Mouse (Mus musculus): ENCODE data around the gene Stfa2l1. TPM values are rescaled to one million over a fixed set of nuclear protein-coding genes. Genes with fewer than 3 reads are reported as not detected.
"Not testable (repeated sequence)": the region's sequence is repeated elsewhere in the genome, so short reads cannot be mapped to it uniquely, and the experiment has no call there.

Stfa2l1 gene
- polyA plus RNA-seq, 1 experiment from 2014 or later = 0.51 TPM

DNA sequence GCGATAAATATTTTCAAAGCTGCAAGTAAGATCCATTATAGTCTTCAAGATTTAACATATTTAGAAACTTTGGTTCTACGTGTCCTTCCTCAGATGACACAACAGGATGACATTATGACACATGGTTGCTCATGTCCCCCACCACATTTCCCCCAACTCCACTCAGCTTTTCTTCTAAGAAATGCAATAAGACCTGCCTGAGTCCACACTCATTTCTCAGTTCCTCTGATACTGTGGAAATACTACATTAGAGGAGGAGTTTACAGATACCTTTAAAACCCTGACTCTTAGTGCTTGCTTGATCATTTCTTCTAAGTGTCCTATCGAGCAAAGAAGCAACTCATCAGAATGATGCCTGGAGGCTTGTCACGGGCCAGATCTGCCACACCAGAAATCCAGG lies 27.3 kb downstream of the Stfa2l1 start, which contains the start of gene Gm5483:
TSS of gene Gm5483 (plus strand) at position 301 of the 400 bp plus-strand sequence.
- not testable (repeated sequence) for H3K4me1 ChIP-seq (ENCODE audit: control insufficient read depth, insufficient read depth, low read length); H3K4me2 ChIP-seq (ENCODE audit: low read length)
- 91% methylated on average over 4 of the region's 4 CpGs for WGBS

GRCm38 (mm10) chr16:36199226-36199625 lies 42.6 kb downstream of the Stfa2l1 start:
- Histone ChIP-seq H3K4me1 (ENCODE audit: control insufficient read depth, insufficient read depth, low read length) (no peaks in the 10 kb centered on the region), H3K27ac (ENCODE audit: low read length) (no peak overlapping the region), H3K9ac (ENCODE audit: low read depth, low read length) (no peak overlapping the region), H3K36me3 (ENCODE audit: control insufficient read depth, insufficient read depth, low read length) (no peaks in the 10 kb centered on the region), H3K27me3 (ENCODE audit: control insufficient read depth, insufficient read depth, low read depth, low read length) (no peaks in the 10 kb centered on the region), H3K9me3 (replicated peaks; ENCODE audit: control insufficient read depth, low read length, poor library complexity, severe bottlenecking) (no peaks in the 10 kb centered on the region), H3K4me3 (ENCODE audit: low read depth, low read length) (no peak overlapping the region), H3K4me2 (ENCODE audit: low read length) (peak overlapping the region; percentile 34; the same call in 1 of the 2 replicates)
- ATAC-seq = no peak
- 31% methylated on average over 19 of the region's 19 CpGs for WGBS

More for the DNA sequence above, 27.3 kb downstream of the Stfa2l1 start, which contains the start of gene Gm5483:
- H3K27ac ChIP-seq (ENCODE audit: low read length); H3K27me3 ChIP-seq (ENCODE audit: control insufficient read depth, insufficient read depth, low read depth, low read length); ATAC-seq; H3K36me3 ChIP-seq (ENCODE audit: control insufficient read depth, insufficient read depth, low read length); H3K4me3 ChIP-seq (ENCODE audit: low read depth, low read length); H3K9me3 ChIP-seq (replicated peaks; ENCODE audit: control insufficient read depth, low read length, poor library complexity, severe bottlenecking); H3K9ac ChIP-seq (ENCODE audit: low read depth, low read length): not testable (repeated sequence)

DNA sequence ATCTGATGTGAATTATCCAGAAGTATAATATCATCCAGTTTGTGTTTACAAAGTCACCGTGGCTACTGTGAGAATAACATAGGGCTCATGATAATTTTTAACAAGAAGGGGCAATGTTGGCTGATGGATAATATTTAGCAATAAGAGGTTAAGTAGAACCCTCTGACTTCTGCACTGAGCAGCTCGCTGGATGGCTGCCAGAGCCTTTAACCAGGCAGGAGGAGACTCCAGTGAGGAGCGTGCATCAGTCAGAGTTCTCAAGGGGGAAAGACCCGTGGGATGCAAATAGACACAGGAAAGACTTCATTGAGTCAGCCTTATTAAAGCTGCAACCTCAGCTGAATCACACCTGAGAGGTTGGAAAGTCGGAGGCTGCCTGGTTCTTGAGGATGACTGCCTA lies 47.2 kb downstream of the Stfa2l1 start:
- H3K4me3 ChIP-seq (ENCODE audit: low read depth, low read length) = no peak overlapping the region

DNA sequence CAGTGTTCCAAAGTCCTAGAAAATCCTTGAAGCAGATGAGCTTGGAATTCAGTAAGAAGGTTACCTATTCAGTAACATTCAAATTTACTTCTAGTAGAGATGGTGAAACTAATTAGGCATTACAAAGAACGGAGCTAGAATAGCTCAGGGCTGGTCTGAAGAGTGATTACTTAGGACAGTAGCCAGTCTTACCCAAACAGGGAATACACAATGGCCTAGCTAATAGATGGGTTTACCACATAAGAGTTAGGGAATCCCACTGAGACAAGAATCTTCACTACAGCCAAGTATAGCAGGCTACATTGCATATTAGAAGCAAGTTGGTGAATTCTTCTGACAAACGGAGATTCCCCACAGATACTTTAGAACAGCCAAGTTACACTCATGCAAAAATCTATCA lies 49.1 kb downstream of the Stfa2l1 start:
- H3K9ac ChIP-seq (ENCODE audit: low read depth, low read length); H3K27me3 ChIP-seq (ENCODE audit: control insufficient read depth, insufficient read depth, low read depth, low read length); H3K27ac ChIP-seq (ENCODE audit: low read length); H3K4me2 ChIP-seq (ENCODE audit: low read length); H3K4me3 ChIP-seq (ENCODE audit: low read depth, low read length); H3K4me1 ChIP-seq (ENCODE audit: control insufficient read depth, insufficient read depth, low read length); H3K9me3 ChIP-seq (replicated peaks; ENCODE audit: control insufficient read depth, low read length, poor library complexity, severe bottlenecking); H3K36me3 ChIP-seq (ENCODE audit: control insufficient read depth, insufficient read depth, low read length); ATAC-seq: not testable (repeated sequence)
- 52% methylated on average over 2 of the region's 2 CpGs for WGBS

More for the DNA sequence above, 47.2 kb downstream of the Stfa2l1 start:
- no peak for ATAC-seq
- H3K4me1 ChIP-seq (ENCODE audit: control insufficient read depth, insufficient read depth, low read length) = no peaks in the 10 kb centered on the region
- no peak overlapping the region for H3K4me2 ChIP-seq (ENCODE audit: low read length)
- H3K27ac ChIP-seq (ENCODE audit: low read length) = no peak overlapping the region
- H3K36me3 ChIP-seq (ENCODE audit: control insufficient read depth, insufficient read depth, low read length) = no peaks in the 10 kb centered on the region
- no peaks in the 10 kb centered on the region for H3K27me3 ChIP-seq (ENCODE audit: control insufficient read depth, insufficient read depth, low read depth, low read length)
- H3K9me3 ChIP-seq (replicated peaks; ENCODE audit: control insufficient read depth, low read length, poor library complexity, severe bottlenecking) = no peaks in the 10 kb centered on the region
- no peak overlapping the region for H3K9ac ChIP-seq (ENCODE audit: low read depth, low read length)
- WGBS = 86% methylated on average over 5 of the region's 5 CpGs

DNA sequence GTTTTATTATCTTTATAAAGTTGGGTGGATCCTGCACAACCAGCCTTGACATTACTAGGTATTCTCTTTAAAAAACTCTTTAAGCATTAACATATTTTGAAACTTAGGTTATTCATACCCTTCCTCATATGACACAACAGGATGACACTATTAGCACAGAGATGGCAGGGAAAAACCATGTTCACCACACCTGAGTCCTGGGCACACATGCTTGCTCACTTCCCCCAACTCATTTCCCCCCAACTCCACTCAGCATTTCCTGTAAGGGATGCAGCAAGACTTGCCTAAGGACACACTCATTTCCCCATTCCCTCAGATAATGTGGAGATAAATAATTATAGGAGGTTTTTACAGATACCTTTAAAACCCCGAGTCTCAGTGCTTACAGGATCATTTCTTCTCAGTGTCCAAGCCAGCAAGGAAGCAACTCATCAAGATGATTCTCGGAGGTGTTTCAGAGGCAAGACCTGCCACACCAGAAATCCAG lies 53.4 kb downstream of the Stfa2l1 start, which contains the start of gene Gm5416:
TSS of gene Gm5416 (plus strand) at position 437 of the 487 bp plus-strand sequence.
- H3K4me1 ChIP-seq (ENCODE audit: control insufficient read depth, insufficient read depth, low read length) = no peaks in the 10 kb centered on the region
- no peaks in the 10 kb centered on the region for H3K36me3 ChIP-seq (ENCODE audit: control insufficient read depth, insufficient read depth, low read length)
- no peak for ATAC-seq
- 86% methylated on average over 2 of the region's 2 CpGs for WGBS
- no peak within 1 kb of the TSS for H3K4me2 ChIP-seq (ENCODE audit: low read length)
- no peak within 1 kb of the TSS for H3K4me3 ChIP-seq (ENCODE audit: low read depth, low read length)
- H3K27me3 ChIP-seq (ENCODE audit: control insufficient read depth, insufficient read depth, low read depth, low read length) = no peaks in the 10 kb centered on the region
- H3K9me3 ChIP-seq (replicated peaks; ENCODE audit: control insufficient read depth, low read length, poor library complexity, severe bottlenecking) = no peaks in the 10 kb centered on the region
- H3K27ac ChIP-seq (ENCODE audit: low read length) = no peak within 1 kb of the TSS
- no peak within 1 kb of the TSS for H3K9ac ChIP-seq (ENCODE audit: low read depth, low read length)

Other genes with a start within 250 kb of the Stfa2l1 start
- 1.8 TPM in 2 replicates for gene Parp9, start 218.3 kb upstream of the Stfa2l1 start, polyA plus RNA-seq (2015; fragmentation: Nextera tagmentation; extraction: Ambion mirVana)
- gene Dtx3l, start 217.7 kb upstream of the Stfa2l1 start, polyA plus RNA-seq (2015; fragmentation: Nextera tagmentation; extraction: Ambion mirVana) = 1.3 and 1.4 TPM in 2 replicates
- gene Kpna1, start 178.1 kb upstream of the Stfa2l1 start, polyA plus RNA-seq (2015; fragmentation: Nextera tagmentation; extraction: Ambion mirVana) = 85.1 and 91.0 TPM in 2 replicates
- gene Wdr5b, start 115.6 kb upstream of the Stfa2l1 start, polyA plus RNA-seq (2015; fragmentation: Nextera tagmentation; extraction: Ambion mirVana) = 13.0 and 14.7 TPM in 2 replicates
- 131 and 137 TPM in 2 replicates for gene Fam162a, start 85.2 kb upstream of the Stfa2l1 start, polyA plus RNA-seq (2015; fragmentation: Nextera tagmentation; extraction: Ambion mirVana)
- gene Ccdc58, start 85.1 kb upstream of the Stfa2l1 start, polyA plus RNA-seq (2015; fragmentation: Nextera tagmentation; extraction: Ambion mirVana) = 24.7 and 27.7 TPM in 2 replicates
- gene Csta1, start 25.6 kb upstream of the Stfa2l1 start, polyA plus RNA-seq (2015; fragmentation: Nextera tagmentation; extraction: Ambion mirVana) = not detected in 2 replicates
- 0.67 TPM in 1 of 2 replicates, not detected in the other for gene Gm5483, start 27.4 kb downstream of the Stfa2l1 start, polyA plus RNA-seq (2015; fragmentation: Nextera tagmentation; extraction: Ambion mirVana)
- gene Gm5416, start 53.6 kb downstream of the Stfa2l1 start, polyA plus RNA-seq (2015; fragmentation: Nextera tagmentation; extraction: Ambion mirVana) = not detected in 2 replicates
- gene 2010005H15Rik, start 64.7 kb downstream of the Stfa2l1 start, polyA plus RNA-seq (2015; fragmentation: Nextera tagmentation; extraction: Ambion mirVana) = not detected in 2 replicates
- 0.70 and 1.6 TPM in 2 replicates for gene Stfa1, start 120.1 kb downstream of the Stfa2l1 start, polyA plus RNA-seq (2015; fragmentation: Nextera tagmentation; extraction: Ambion mirVana)
- gene BC117090, start 177.5 kb downstream of the Stfa2l1 start, polyA plus RNA-seq (2015; fragmentation: Nextera tagmentation; extraction: Ambion mirVana) = not detected in 2 replicates
- gene BC100530, start 210.9 kb downstream of the Stfa2l1 start, polyA plus RNA-seq (2015; fragmentation: Nextera tagmentation; extraction: Ambion mirVana) = 0.97 TPM in 1 of 2 replicates, not detected in the other